Mouse (Mus musculus) heart, embryonic 16.5 days (tissue): ENCODE results near the gene Dscam. TPM values are rescaled to one million over a fixed set of nuclear protein-coding genes. Genes with fewer than 3 reads are reported as not detected.
"Not testable (repeated sequence)": the region's sequence is repeated elsewhere in the genome, so short reads cannot be mapped to it uniquely, and the experiment has no call there.

Experiments used
- ATAC-seq: fragments of 200-750 bp; cut with Nextera tagmentation; replicated peaks from 2 replicates; pipeline ENCODE4 v1.8.0; 2017; ENCODE audit warnings: moderate number of reproducible peaks; ENCODE audit not compliant: insufficient read depth, low FRiP score; ENCODE audit errors: extremely low read depth
- H3K27ac ChIP-seq: fragments of 300-500 bp; sonication (generic); 2 replicates; pipeline ENCODE4 v1.5.1; 2014; ENCODE audit warnings: mild to moderate bottlenecking, low read length, control low read depth, moderate library complexity
- H3K27me3 ChIP-seq: fragments of 300-500 bp; sonication (generic); 2 replicates; pipeline ENCODE4 v1.6.1; 2014; ENCODE audit warnings: low read length, mixed read lengths; ENCODE audit not compliant: control insufficient read depth, insufficient read depth
- H3K36me3 ChIP-seq: fragments of 300-500 bp; sonication (generic); 2 replicates; pipeline ENCODE4 v1.6.1; 2014; ENCODE audit not compliant: control insufficient read depth, insufficient read depth
- H3K4me1 ChIP-seq: fragments of 300-500 bp; sonication (generic); 2 replicates; pipeline ENCODE4 v1.6.1; 2014; ENCODE audit warnings: low read length, mixed read lengths; ENCODE audit not compliant: control insufficient read depth, insufficient read depth
- H3K4me2 ChIP-seq: fragments of 300-500 bp; sonication (generic); 2 replicates; pipeline ENCODE4 v1.6.1; 2014; ENCODE audit warnings: low read depth, mild to moderate bottlenecking, control low read depth, low read length
- H3K4me3 ChIP-seq: fragments of 300-500 bp; sonication (generic); 2 replicates; pipeline ENCODE4 v1.5.1; 2014; ENCODE audit warnings: mild to moderate bottlenecking, control low read depth, low read length
- H3K9ac ChIP-seq: fragments of 300-500 bp; sonication (generic); 2 replicates; pipeline ENCODE4 v1.6.1; 2014; ENCODE audit warnings: low read length, control low read depth
- H3K9me3 ChIP-seq: fragments of 300-500 bp; sonication (generic); replicated peaks from 2 replicates; pipeline ENCODE4 v1.6.1; 2016; ENCODE audit warnings: low read length; ENCODE audit not compliant: control insufficient read depth
- WGBS: fragments of 180-500 bp; shearing (Covaris S2); extraction: QIAGEN DNeasy Blood & Tissue Kit; methylation state at CpG from one replicate; pipeline ENCODE4 v1.1.7; 2014; 5-methylcytosine and 5-hydroxymethylcytosine counted together
- polyA plus RNA-seq: library from polyadenylated mRNA; unstranded; fragments of >200 nt; fragmentation: Nextera tagmentation; extraction: Ambion mirVana; gene quantifications from 2 replicates; pipeline ENCODE4 v1.2.1, GENCODE M21; 2015

The Dscam gene
- polyA plus RNA-seq, 1 experiment from 2014 or later: not detected

- no peak overlapping the region for H3K9ac ChIP-seq
- no peaks in the 10 kb centered on the region for H3K4me1 ChIP-seq
- H3K27me3 ChIP-seq: no peaks in the 10 kb centered on the region
- H3K4me3 ChIP-seq: no peak overlapping the region
- no peak for ATAC-seq
- H3K9me3 ChIP-seq: no peaks in the 10 kb centered on the region
- H3K36me3 ChIP-seq: no peaks in the 10 kb centered on the region
- no peak overlapping the region for H3K4me2 ChIP-seq
- 49% methylated on average over 2 of the region's 2 CpGs for WGBS
- H3K27ac ChIP-seq: no peak overlapping the region
Measured at GRCm38 (mm10) chr16:96904761-96905160, 265.8 kb downstream of the Dscam start.

- Histone ChIP-seq H3K9ac (no peak overlapping the region), H3K27me3 (no peaks in the 10 kb centered on the region), H3K36me3 (no peaks in the 10 kb centered on the region), H3K4me1 (no peaks in the 10 kb centered on the region), H3K27ac (no peak overlapping the region), H3K4me3 (no peak overlapping the region), H3K4me2 (no peak overlapping the region), H3K9me3 (no peaks in the 10 kb centered on the region)
- no peak for ATAC-seq
- 26% methylated on average over 2 of the region's 2 CpGs for WGBS
Measured at GRCm38 (mm10) chr16:96904359-96904758, 266.2 kb downstream of the Dscam start.

- no peak overlapping the region for H3K27ac ChIP-seq
Measured at GRCm38 (mm10) chr16:96902596-96902995, 268.0 kb downstream of the Dscam start.

GRCm38 (mm10) chr16:96901234-96902014 lies 269.1 kb downstream of the Dscam start:
- H3K27me3 ChIP-seq: no peaks in the 10 kb centered on the region
- ATAC-seq: no peak
- WGBS: 65% methylated on average over 3 of the region's 3 CpGs

More at GRCm38 (mm10) chr16:96902596-96902995, 268.0 kb downstream of the Dscam start:
- no peak overlapping the region for H3K4me3 ChIP-seq
- H3K9me3 ChIP-seq: no peaks in the 10 kb centered on the region
- H3K9ac ChIP-seq: no peak overlapping the region
- ATAC-seq: no peak
- no peaks in the 10 kb centered on the region for H3K27me3 ChIP-seq
- no peaks in the 10 kb centered on the region for H3K4me1 ChIP-seq
- no peak overlapping the region for H3K4me2 ChIP-seq
- no peaks in the 10 kb centered on the region for H3K36me3 ChIP-seq

GRCm38 (mm10) chr16:96899329-96899728 lies 271.2 kb downstream of the Dscam start:
- Histone ChIP-seq H3K4me2 (no peak overlapping the region), H3K4me3 (no peak overlapping the region), H3K4me1 (no peaks in the 10 kb centered on the region), H3K9ac (no peak overlapping the region), H3K36me3 (no peaks in the 10 kb centered on the region), H3K27ac (no peak overlapping the region), H3K9me3 (no peaks in the 10 kb centered on the region), H3K27me3 (no peaks in the 10 kb centered on the region)
- ATAC-seq: no peak

More at GRCm38 (mm10) chr16:96901234-96902014, 269.1 kb downstream of the Dscam start:
- Histone ChIP-seq H3K4me1 (no peaks in the 10 kb centered on the region), H3K4me2 (no peak overlapping the region), H3K4me3 (no peak overlapping the region), H3K36me3 (no peaks in the 10 kb centered on the region), H3K9ac (no peak overlapping the region), H3K27ac (no peak overlapping the region), H3K9me3 (no peaks in the 10 kb centered on the region)

GRCm38 (mm10) chr16:96896510-96897133 lies 273.9 kb downstream of the Dscam start:
- WGBS: 66% methylated on average over 10 of the region's 10 CpGs

GRCm38 (mm10) chr16:96888036-96888435 lies 282.5 kb downstream of the Dscam start:
- peaks cover 7% of the 10 kb centered on the region for H3K4me1 ChIP-seq
- H3K27me3 ChIP-seq: no peaks in the 10 kb centered on the region
- H3K36me3 ChIP-seq: no peaks in the 10 kb centered on the region
- ATAC-seq: no peak
- H3K27ac ChIP-seq: no peak overlapping the region
- H3K4me2 ChIP-seq: no peak overlapping the region
- H3K9ac ChIP-seq: no peak overlapping the region
- 45% methylated on average over 1 of the region's 1 CpGs for WGBS
- no peaks in the 10 kb centered on the region for H3K9me3 ChIP-seq
- no peak overlapping the region for H3K4me3 ChIP-seq

More at GRCm38 (mm10) chr16:96896510-96897133, 273.9 kb downstream of the Dscam start:
- no peak overlapping the region for H3K9ac ChIP-seq
- H3K4me3 ChIP-seq: no peak overlapping the region
- no peaks in the 10 kb centered on the region for H3K4me1 ChIP-seq
- H3K36me3 ChIP-seq: no peaks in the 10 kb centered on the region
- H3K27me3 ChIP-seq: no peaks in the 10 kb centered on the region
- H3K27ac ChIP-seq: no peak overlapping the region
- H3K9me3 ChIP-seq: no peaks in the 10 kb centered on the region
- H3K4me2 ChIP-seq: no peak overlapping the region
- no peak for ATAC-seq

GRCm38 (mm10) chr16:96885817-96886216 lies 284.7 kb downstream of the Dscam start:
- no peak for ATAC-seq
- Histone ChIP-seq H3K4me3 (no peak overlapping the region), H3K4me1 (peaks cover 7% of the 10 kb centered on the region), H3K9ac (no peak overlapping the region), H3K4me2 (no peak overlapping the region), H3K27me3 (no peaks in the 10 kb centered on the region), H3K36me3 (no peaks in the 10 kb centered on the region), H3K27ac (no peak overlapping the region), H3K9me3 (no peaks in the 10 kb centered on the region)
- 72% methylated on average over 2 of the region's 2 CpGs for WGBS

- not testable (repeated sequence) for H3K4me2 ChIP-seq, H3K4me3 ChIP-seq, H3K4me1 ChIP-seq, H3K27me3 ChIP-seq, H3K36me3 ChIP-seq, H3K9ac ChIP-seq, H3K9me3 ChIP-seq, H3K27ac ChIP-seq, ATAC-seq
- WGBS: 71% methylated on average over 2 of the region's 3 CpGs
Measured at GRCm38 (mm10) chr16:96884590-96884989, 286.0 kb downstream of the Dscam start.
